Mouse (Mus musculus): ENCODE data around the gene Cd28.

The Cd28 gene

GRCm38 (mm10) chr1:60750201-60750765, 33.7 kb downstream of the Cd28 start:
- no peak for DNase-seq

GRCm38 (mm10) chr1:60751011-60751410, 34.4 kb downstream of the Cd28 start:
- DNase-seq, result no peak

GRCm38 (mm10) chr1:60752986-60753385, 36.4 kb downstream of the Cd28 start:
- DNase-seq, result no peak

GRCm38 (mm10) chr1:60753981-60754380, 37.4 kb downstream of the Cd28 start:
- DNase-seq, result no peak

GRCm38 (mm10) chr1:60755391-60756243, 39.0 kb downstream of the Cd28 start:
- DNase-seq, result peak; percentile 48

GRCm38 (mm10) chr1:60757631-60758030, 41.0 kb downstream of the Cd28 start:
- DNase-seq, result no peak

- DNase-seq, result peak; percentile 65
Observed at GRCm38 (mm10) chr1:60758226-60758625, 41.6 kb downstream of the Cd28 start.

GRCm38 (mm10) chr1:60759563-60760335, 43.1 kb downstream of the Cd28 start:
- peak; percentile 41 for DNase-seq

- DNase-seq, result no peak
Observed at GRCm38 (mm10) chr1:60760475-60760874, 43.9 kb downstream of the Cd28 start.

GRCm38 (mm10) chr1:60761528-60762171, 45.0 kb downstream of the Cd28 start:
- DNase-seq, result no peak

- DNase-seq, result no peak
Observed at GRCm38 (mm10) chr1:60762451-60762850, 45.9 kb downstream of the Cd28 start.

GRCm38 (mm10) chr1:60762916-60763315, 46.3 kb downstream of the Cd28 start:
- no peak for DNase-seq

GRCm38 (mm10) chr1:60771771-60772170, 55.2 kb downstream of the Cd28 start:
- DNase-seq, result no peak

GRCm38 (mm10) chr1:60773231-60773630, 56.6 kb downstream of the Cd28 start:
- no peak for DNase-seq

GRCm38 (mm10) chr1:60776166-60776565, 59.6 kb downstream of the Cd28 start:
- DNase-seq, result peak; percentile 42

GRCm38 (mm10) chr1:60776906-60777305, 60.3 kb downstream of the Cd28 start:
- DNase-seq, result peak; percentile 61

GRCm38 (mm10) chr1:60778465-60779115, 62.0 kb downstream of the Cd28 start:
- DNase-seq, result peak; percentile 31

- peak; percentile 54 for DNase-seq
Observed at GRCm38 (mm10) chr1:60779176-60779575, 62.6 kb downstream of the Cd28 start.

GRCm38 (mm10) chr1:60781666-60782065, 65.1 kb downstream of the Cd28 start:
- DNase-seq, result peak; percentile 74

GRCm38 (mm10) chr1:60793717-60794116, 77.1 kb downstream of the Cd28 start:
- no peak for DNase-seq

- DNase-seq, result no peak
Observed at GRCm38 (mm10) chr1:60795677-60796205, 79.1 kb downstream of the Cd28 start.

GRCm38 (mm10) chr1:60799795-60800345, 83.3 kb downstream of the Cd28 start:
- no peak for DNase-seq
